Mouse (Mus musculus) inflammation-experienced regulatory T-cells, adult 6 months (primary cell): Measurements from ENCODE around the gene Rorb. TPM values are rescaled to one million over a fixed set of nuclear protein-coding genes. Genes with fewer than 3 reads are reported as not detected.

Experiments used
- ATAC-seq: one replicate; pipeline ENCODE4 v1.8.0; 2017
- polyA plus RNA-seq, 3 experiments: library from polyadenylated mRNA; unstranded; fragments of 100-300 nt; shearing (Covaris generic); gene quantifications; one replicate each; pipeline ENCODE4 v1.2.1; 2017

Gene Rorb
- polyA plus RNA-seq, 3 experiments from 2014 or later = 0.29 to 0.56 TPM; not detected in 1

GRCm38 (mm10) chr19:18887646-18888407 is 223.2 kb downstream of the Rorb start:
- no peak for ATAC-seq

- no peak for ATAC-seq
These were observed 229.8 kb downstream of the Rorb start for GRCm38 (mm10) chr19:18881162-18881561.
